Mouse (Mus musculus): ENCODE results near the gene Unc13b.

GRCm38 (mm10) chr4:43258556-43258955 lies 199.8 kb downstream of the Unc13b start:
- TF ChIP-seq EP300 (IDR thresholded peaks at IDR 0.05; ENCODE audit: low read depth): no peak
- no peak for TF ChIP-seq CTCF (IDR thresholded peaks at IDR 0.05; ENCODE audit: low read depth)

Data from liver, postnatal 0 days (tissue).